Mouse (Mus musculus) gastrocnemius, postnatal 25 days (tissue): ENCODE measurements around the gene Gca. TPM values are rescaled to one million over a fixed set of nuclear protein-coding genes. Genes with fewer than 3 reads are reported as not detected.
"Not testable (repeated sequence)": the region's sequence is repeated elsewhere in the genome, so short reads cannot be mapped to it uniquely, and the experiment has no call there.

Source experiments
- DNase-seq: peaks from one replicate; pipeline ENCODE4 v3.0.0; 2022
- total RNA-seq, 2 experiments: library from RNA; stranded (reverse); gene quantifications; 1 replicate in 1 of 2; 2 replicates in 1 of 2; pipeline ENCODE4 v1.2.3; 2021

Gene Gca
- total RNA-seq, 2 experiments from 2014 or later = 2.9 to 3.4 TPM

DNA sequence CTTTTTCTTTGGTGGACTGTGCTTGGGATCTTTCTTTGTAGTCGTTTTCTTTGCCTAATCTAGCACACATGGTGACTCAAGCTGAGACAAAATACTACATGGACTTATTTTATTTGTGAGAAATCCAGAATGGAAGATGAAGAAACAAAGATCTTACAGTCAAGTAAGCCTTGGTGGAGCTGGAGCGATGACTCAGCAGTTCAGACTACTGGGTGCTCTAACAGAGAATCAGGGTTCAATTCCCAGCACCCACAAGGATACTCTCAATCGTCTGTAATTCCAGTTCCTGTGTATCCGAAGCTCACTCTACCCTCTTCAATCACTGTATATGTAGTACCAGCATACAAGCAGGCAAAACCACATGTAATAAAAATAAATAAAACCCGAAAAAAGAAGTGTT is 6.2 kb downstream of the Gca start:
- no peak for DNase-seq

DNA sequence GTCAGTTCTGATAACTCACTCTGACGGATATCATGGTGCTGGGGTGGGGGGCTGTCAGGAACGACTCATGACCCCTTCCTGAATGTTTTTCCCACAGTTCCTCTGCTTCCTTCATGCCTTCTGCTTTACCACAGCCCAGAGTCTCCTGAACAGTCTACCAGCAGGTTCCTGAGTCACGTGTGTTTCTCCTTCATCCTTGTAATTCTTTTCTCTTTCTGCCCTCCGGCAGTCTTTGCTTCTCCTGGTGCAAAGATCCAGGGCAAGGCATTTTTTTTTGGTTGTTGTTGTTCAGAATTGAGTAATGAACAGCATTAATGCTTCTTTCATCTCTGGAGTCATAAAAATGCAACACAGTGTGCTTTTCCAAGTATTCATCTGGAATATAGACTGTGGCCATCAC is 6.7 kb downstream of the Gca start:
- no peak for DNase-seq

DNA sequence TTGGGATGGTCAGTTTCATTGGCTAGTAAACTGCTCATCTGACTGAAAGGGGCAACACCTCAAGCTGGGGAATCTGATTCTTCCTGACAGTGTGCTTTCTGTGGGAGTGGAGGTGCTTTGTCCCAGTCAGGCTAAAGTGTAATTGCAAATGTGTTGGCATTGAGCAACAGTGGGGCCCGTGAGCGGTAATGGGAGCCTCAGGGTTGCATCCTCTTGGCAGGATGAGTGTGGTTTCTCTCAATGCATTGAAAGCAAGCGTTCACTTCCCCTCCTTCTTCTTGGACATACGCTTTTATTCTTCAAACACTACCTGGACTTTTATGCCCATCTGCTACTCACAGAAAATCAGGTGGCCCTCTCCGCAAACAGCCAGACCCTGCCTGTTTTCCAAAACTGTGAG is 8.7 kb downstream of the Gca start:
- no peak for DNase-seq

GRCm38 (mm10) chr2:62681667-62682066 is 17.6 kb downstream of the Gca start:
- no peak for DNase-seq

DNA sequence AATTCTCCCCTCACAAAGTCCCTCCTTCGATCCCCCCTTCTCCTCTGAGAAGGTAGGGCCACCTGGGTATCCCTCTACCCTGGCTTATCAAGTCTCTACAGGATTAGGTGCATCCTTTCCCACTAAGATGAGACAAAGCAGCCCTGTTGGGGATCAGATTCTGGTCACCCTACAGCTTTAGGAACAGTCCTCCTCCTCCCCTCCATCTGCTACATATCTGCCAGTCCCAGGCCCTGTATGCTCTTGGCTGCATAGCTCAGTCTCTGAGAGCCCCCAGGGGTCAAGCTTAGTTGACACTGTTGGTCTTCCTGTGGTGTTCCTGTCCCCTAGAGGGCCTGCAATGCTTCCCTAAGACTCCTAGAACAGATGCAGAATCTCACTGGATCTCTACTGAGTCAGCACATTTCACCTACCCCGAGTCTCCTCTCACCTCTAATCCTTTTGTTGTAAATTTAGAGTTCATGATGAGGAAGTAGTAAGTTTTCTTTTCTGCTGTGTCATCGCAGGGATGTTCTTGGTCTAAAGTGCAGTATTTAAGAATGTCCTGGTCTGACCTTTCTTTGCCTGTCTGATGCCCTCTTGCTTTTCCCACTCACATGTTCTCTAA is 21.0 kb downstream of the Gca start:
- no peak for DNase-seq

GRCm38 (mm10) chr2:62685934-62686333 is 21.8 kb downstream of the Gca start:
- no peak for DNase-seq

DNA sequence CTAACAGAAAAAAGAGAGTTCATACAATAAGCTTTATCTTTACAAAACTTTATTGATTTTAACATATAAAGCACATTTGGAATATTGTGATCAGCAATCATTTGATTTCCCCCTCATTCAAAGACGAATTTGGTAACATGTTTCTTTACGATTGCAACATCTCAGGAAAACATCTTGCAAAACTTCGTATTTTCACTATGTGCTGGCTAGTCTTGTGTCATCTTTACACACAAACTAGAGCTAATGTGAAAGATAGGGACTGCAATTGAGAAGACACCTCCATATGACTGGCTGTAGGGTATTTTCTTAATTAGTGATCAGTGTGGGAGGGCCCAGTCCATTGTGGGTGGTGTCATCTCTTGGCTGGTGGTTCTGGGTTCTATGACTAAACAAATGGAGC is 42.2 kb downstream of the Gca start:
- DNase-seq = no peak

GRCm38 (mm10) chr2:62709633-62710032 is 45.5 kb downstream of the Gca start:
- DNase-seq = no peak

- DNase-seq = not testable (repeated sequence)
Measured at GRCm38 (mm10) chr2:62714362-62714761, 50.3 kb downstream of the Gca start.

DNA sequence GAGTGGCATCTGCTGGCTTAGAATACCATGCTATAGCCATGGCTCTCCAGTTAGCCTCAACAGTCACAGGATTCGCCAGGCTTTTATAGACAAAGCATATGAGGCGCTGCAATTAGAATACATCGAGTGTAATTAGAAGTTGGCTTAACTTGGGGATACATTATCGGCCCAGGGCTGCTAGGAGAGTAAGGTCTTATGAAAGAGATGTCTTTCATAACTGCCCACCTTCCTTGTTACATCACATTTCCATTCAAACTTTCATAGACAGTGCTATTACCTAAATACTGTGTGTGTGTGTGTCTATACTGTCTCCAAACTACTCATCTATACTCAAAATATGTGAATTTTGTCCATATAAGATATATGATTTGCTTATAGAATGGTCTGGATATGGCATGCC is 51.2 kb downstream of the Gca start:
- no peak for DNase-seq

DNA sequence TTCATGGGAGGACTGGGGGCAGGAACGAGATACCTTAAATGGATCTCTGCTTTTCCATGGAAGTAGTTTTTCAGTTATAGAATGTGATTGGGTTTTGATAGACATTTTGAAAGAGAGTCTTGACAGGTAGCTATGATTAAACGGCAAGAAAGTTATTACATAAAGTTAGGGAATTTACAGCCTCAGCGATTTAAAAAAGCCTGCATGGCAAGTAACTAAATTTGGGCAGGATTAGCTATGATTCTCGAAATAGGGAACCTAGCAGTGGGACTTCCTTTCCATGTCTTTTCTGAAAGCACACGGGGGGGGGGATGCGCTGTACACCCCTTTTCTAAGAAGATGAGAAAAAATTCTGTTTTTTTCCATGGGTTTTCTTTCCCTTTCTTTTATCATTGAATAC is 53.2 kb downstream of the Gca start:
- no peak for DNase-seq

- DNase-seq = no peak
Measured at GRCm38 (mm10) chr2:62718411-62718810, 54.3 kb downstream of the Gca start.

DNA sequence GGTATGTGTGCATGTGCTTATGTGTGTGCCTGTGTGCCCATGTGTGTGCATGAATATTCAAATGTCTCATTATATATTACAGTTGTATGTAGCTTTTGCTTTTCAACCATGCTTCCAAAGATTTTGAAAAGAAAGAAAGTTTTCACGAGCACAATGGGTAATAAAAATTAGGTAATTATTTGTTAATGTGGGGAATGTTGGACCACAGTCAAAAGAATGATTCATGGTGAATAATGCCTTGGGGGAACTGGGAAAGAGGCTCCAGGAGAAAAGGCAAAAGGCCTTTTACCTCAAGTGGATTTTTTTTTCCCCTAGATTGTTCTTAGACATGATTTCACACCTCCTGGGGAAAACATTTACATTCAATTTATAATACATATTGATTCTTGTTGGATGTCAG is 61.9 kb downstream of the Gca start:
- no peak for DNase-seq

DNA sequence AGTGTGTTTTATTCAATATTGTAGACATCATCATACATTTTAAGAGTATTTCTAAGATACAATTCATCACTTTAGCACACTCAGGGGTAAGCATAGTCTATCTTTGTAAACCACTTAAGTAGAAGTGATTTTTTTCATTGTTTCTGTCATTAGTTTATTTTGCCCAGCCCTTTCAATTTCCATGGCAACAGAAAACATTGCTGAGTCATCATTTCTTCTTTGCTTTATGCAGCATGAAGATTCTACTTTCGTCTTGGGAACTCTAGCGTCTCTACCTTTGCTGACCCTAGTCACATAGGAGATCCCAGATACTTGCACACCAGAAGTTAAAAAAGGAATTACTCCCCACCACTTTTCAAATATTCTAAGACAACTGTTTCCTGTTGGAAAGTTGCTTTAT is 63.6 kb downstream of the Gca start:
- no peak for DNase-seq

DNA sequence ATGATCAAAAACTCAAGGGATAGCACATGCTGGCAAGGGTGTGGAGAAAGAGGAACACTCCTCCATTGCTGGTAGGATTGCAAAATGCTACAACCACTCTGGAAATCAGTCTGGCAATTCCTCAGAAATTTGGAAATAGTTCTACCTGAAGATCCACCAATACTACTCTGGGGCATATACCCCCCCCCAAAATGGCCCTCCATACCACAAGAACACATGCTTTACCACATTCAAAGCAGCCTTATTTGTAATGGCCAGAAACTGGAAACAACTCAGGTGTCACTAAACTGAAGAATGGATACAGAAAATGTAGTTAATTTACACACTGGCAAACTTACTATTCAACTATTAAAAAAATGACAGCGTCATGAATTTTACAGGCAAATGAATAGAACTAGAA is 66.6 kb downstream of the Gca start:
- no peak for DNase-seq

DNA sequence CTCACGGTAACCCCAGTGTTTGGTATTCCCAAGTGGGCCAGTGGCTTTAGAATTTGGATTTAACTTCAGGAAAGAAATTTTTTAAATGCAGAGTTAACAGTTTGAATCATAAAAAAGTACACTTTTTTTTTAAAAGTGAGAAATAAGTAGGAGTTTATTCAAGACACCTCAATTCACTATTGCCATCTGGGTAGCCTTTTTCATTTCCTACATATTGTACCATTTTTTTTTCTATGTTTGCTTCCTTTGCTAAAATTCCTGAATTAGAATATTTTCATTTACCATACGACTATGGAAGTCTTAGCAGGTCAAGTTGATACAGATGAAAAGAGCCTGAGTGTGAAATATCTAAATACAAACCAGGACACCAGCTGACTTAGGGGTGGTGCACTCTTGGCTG is 79.0 kb downstream of the Gca start:
- DNase-seq = no peak

Other genes with a start within 250 kb of the Gca start
- gene Gcg, start 180.6 kb upstream of the Gca start, total RNA-seq = not detected
- 10 to 100 TPM in 1 of 2 experiments, 1 to 10 TPM in 1; 7.7 to 10.1 TPM for gene Fap, start 90.2 kb upstream of the Gca start, total RNA-seq
- 1 to 10 TPM; 2.1 to 4.0 TPM for gene Ifih1, start 18.0 kb upstream of the Gca start, total RNA-seq